Mouse (Mus musculus) limb, embryonic 13.5 days (tissue): ENCODE measurements around the gene Ublcp1. TPM values are rescaled to one million over a fixed set of nuclear protein-coding genes. Genes with fewer than 3 reads are reported as not detected.

Experiments
- ATAC-seq: fragments of 200-750 bp; cut with Nextera tagmentation; 2 replicates; pipeline ENCODE4 v1.8.0; 2017; ENCODE audit warnings: low read depth, moderate number of reproducible peaks, moderate TSS enrichment; ENCODE audit not compliant: low FRiP score
- H3K27ac ChIP-seq: fragments of 300-500 bp; sonication (generic); 2 replicates; pipeline ENCODE4 v1.5.1; 2015; ENCODE audit warnings: inconsistent platforms, mild to moderate bottlenecking, moderate library complexity
- H3K27me3 ChIP-seq: fragments of 300-500 bp; sonication (generic); 2 replicates; pipeline ENCODE4 v1.6.1; 2015; ENCODE audit warnings: mild to moderate bottlenecking, inconsistent platforms
- H3K36me3 ChIP-seq: fragments of 300-500 bp; sonication (generic); 2 replicates; pipeline ENCODE4 v1.6.1; 2015; ENCODE audit warnings: inconsistent platforms, mild to moderate bottlenecking, moderate library complexity
- H3K4me1 ChIP-seq: fragments of 300-500 bp; sonication (generic); 2 replicates; pipeline ENCODE4 v1.6.1; 2015; ENCODE audit warnings: inconsistent platforms
- H3K4me2 ChIP-seq: fragments of 300-500 bp; sonication (generic); replicated peaks from 2 replicates; pipeline ENCODE4 v1.6.1; 2015; ENCODE audit warnings: inconsistent platforms, mild to moderate bottlenecking, moderate library complexity
- H3K4me3 ChIP-seq: fragments of 300-500 bp; sonication (generic); 2 replicates; pipeline ENCODE4 v1.5.1; 2015; ENCODE audit warnings: moderate library complexity, mild to moderate bottlenecking, inconsistent platforms
- H3K9ac ChIP-seq: fragments of 300-500 bp; sonication (generic); 2 replicates; pipeline ENCODE4 v1.6.1; 2015; ENCODE audit warnings: mild to moderate bottlenecking, inconsistent platforms
- H3K9me3 ChIP-seq: fragments of 300-500 bp; sonication (generic); 2 replicates; pipeline ENCODE4 v1.6.1; 2016; ENCODE audit warnings: inconsistent platforms
- WGBS: fragments of 180-500 bp; shearing (Covaris S2); methylation state at CpG from one replicate; pipeline ENCODE4 v1.1.7; 2015; 5-methylcytosine and 5-hydroxymethylcytosine counted together
- polyA plus RNA-seq: library from polyadenylated mRNA; unstranded; fragments of >200 nt; fragmentation: Nextera tagmentation; extraction: Ambion mirVana; gene quantifications from 2 replicates; pipeline ENCODE4 v1.2.1, GENCODE M21; 2015

The Ublcp1 gene
- polyA plus RNA-seq, 1 experiment from 2014 or later = 65.2 TPM

DNA sequence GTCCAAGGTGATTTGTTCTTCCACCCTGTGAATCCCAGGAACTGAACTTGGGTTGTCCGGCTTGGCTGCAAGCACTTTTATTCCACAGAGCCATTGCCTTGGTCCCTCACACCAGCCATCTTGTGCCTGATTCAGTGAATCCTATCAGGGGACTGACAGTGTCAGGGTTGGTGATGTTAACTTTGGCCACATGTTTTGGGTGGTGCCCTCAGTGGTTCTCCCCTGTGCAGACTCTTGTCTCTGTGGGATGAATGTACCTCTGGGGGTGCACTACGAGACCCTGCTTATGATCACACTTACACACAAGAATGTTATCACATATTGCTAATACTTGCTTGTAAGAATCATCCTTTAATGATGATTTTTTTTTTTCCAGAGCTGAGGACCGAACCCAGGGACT, 40.3 kb downstream of the Ublcp1 start:
- no peaks in the 10 kb centered on the region for H3K36me3 ChIP-seq
- 0 out of 2 replicates have a peak, but pooled peaks cover under 1% of the 10 kb centered on the region for H3K4me1 ChIP-seq
- H3K9ac ChIP-seq = no peak overlapping the region
- no peak overlapping the region for H3K4me2 ChIP-seq
- H3K27me3 ChIP-seq = no peaks in the 10 kb centered on the region
- WGBS = 90% methylated on average over 3 of the region's 3 CpGs
- H3K9me3 ChIP-seq = no peaks in the 10 kb centered on the region
- H3K27ac ChIP-seq = no peak overlapping the region
- no peak for ATAC-seq
- H3K4me3 ChIP-seq = no peak overlapping the region

DNA sequence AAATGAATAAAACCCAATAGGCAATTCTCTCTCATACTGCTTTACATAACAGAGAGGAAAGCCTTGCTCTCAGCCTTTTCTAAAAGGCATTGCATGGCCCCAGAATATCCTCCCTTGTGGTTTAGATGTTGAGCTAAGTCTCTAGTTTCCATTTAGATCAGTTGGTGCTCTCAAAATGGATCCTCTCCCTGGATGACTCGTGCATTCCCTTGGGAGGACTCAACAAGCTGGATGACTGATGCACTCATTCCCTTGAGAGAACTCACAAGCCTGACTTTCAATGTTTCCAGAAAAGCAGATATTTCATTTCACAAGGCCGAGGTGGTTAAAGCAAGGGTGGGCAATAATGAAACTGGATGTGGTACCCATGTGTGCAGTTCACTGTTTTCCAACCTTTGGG, 42.3 kb downstream of the Ublcp1 start:
- Histone ChIP-seq H3K36me3 (no peaks in the 10 kb centered on the region), H3K9ac (no peak overlapping the region), H3K9me3 (no peaks in the 10 kb centered on the region), H3K4me1 (peaks cover 16% of the 10 kb centered on the region), H3K4me2 (no peak overlapping the region), H3K27me3 (no peaks in the 10 kb centered on the region), H3K4me3 (no peak overlapping the region), H3K27ac (no peak overlapping the region)
- WGBS = 84% methylated on average over 2 of the region's 2 CpGs
- no peak for ATAC-seq

DNA sequence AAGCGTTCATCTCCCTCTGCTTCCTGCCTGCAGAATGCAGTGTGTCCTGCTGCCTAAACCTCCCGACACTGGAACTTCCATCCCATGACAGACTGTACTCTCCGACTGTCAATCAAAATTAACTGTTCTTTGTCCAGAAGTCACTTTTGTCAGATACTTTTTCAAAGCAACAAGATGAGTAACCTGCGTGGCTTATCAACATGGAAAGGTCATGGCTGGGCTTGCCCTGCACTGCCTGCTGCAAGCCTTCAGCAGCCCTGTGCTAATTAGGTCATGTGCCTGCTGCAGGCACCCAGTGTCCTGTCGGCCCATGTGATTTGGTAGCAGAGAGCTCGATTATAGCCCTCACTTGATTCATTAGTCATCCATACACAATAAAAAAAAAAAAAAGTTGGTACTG, 44.7 kb downstream of the Ublcp1 start:
- H3K27ac ChIP-seq = no peak overlapping the region
- H3K4me3 ChIP-seq = no peak overlapping the region
- H3K27me3 ChIP-seq = no peaks in the 10 kb centered on the region
- no peak overlapping the region for H3K9ac ChIP-seq
- H3K9me3 ChIP-seq = no peaks in the 10 kb centered on the region
- no peak overlapping the region for H3K4me2 ChIP-seq
- WGBS = 69% methylated on average over 6 of the region's 6 CpGs
- H3K36me3 ChIP-seq = no peaks in the 10 kb centered on the region
- H3K4me1 ChIP-seq = peaks cover 16% of the 10 kb centered on the region
- no peak for ATAC-seq

DNA sequence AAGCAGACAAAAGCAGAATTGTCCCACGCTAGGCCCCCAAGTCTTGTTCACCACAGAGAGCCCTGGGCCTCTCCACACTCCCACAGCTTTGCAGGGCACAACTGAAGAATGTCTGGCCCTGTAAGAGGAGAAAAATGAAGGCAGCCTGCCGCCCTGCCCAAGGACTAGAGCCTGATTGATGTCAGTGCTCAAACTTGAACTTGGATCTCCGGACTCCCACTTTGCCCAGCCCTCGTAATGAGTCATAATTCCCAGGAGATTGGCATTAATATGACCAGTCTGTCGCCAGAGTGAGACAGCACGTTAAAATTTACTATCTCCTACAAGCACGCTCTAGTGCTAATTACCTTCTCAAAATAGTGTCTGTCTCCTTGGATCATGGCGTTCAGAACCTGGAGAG, 45.3 kb downstream of the Ublcp1 start:
- no peaks in the 10 kb centered on the region for H3K9me3 ChIP-seq
- peaks cover 16% of the 10 kb centered on the region for H3K4me1 ChIP-seq
- H3K4me3 ChIP-seq = no peak overlapping the region
- no peaks in the 10 kb centered on the region for H3K27me3 ChIP-seq
- H3K4me2 ChIP-seq = no peak overlapping the region
- ATAC-seq = no peak
- WGBS = 48% methylated on average over 8 of the region's 8 CpGs
- H3K36me3 ChIP-seq = no peaks in the 10 kb centered on the region
- no peak overlapping the region for H3K9ac ChIP-seq
- H3K27ac ChIP-seq = no peak overlapping the region

DNA sequence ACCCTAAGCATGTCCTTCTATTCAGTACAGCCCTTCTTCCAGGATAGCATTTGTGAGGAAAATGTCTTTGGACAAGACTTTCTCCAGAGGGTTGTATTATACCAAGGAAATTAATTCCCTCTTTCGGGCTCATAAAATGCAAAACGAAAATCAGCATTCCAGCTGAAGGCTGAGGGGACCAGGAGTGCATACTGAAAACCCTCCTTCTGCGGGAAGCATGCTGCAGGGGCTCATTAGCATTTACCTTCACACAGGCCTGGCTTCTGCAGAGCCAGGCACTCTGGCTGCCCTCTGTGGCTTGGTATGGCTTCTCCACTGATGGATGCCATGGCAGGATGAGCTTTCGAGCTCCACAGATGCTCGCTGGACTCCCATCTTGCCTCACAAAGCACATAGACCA, 46.3 kb downstream of the Ublcp1 start:
- H3K4me2 ChIP-seq = no peak overlapping the region
- no peaks in the 10 kb centered on the region for H3K36me3 ChIP-seq
- H3K4me3 ChIP-seq = no peak overlapping the region
- no peaks in the 10 kb centered on the region for H3K27me3 ChIP-seq
- ATAC-seq = no peak
- no peak overlapping the region; the same call in 1 of the 2 replicates for H3K27ac ChIP-seq
- no peaks in the 10 kb centered on the region for H3K9me3 ChIP-seq
- WGBS = 45% methylated on average over 5 of the region's 5 CpGs
- H3K4me1 ChIP-seq = peaks cover 16% of the 10 kb centered on the region
- no peak overlapping the region for H3K9ac ChIP-seq

DNA sequence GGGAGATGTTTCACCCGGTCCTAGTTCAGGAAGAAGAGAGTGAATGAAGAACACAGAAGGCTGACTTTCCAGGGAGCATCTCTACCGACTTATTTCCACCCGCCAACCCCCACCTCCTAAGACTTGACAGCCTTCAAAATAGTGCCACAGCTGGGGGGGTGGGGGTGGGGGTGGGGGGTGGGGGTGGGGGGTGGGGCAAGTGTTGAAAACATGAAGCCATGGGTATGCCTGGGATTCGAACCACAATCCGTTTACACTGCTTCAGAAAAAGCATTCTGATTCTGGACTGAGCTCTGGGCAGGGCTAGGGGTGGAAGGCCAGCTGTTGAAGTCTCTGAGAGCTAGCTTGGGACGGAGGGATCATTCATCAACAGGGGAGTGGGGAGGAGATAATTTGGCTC, 47.0 kb downstream of the Ublcp1 start:
- Histone ChIP-seq H3K9ac (no peak overlapping the region), H3K27ac (no peak overlapping the region), H3K4me3 (no peak overlapping the region), H3K27me3 (no peaks in the 10 kb centered on the region), H3K4me2 (no peak overlapping the region), H3K4me1 (peaks cover 16% of the 10 kb centered on the region), H3K36me3 (no peaks in the 10 kb centered on the region), H3K9me3 (no peaks in the 10 kb centered on the region)
- 52% methylated on average over 6 of the region's 6 CpGs for WGBS
- ATAC-seq = no peak

DNA sequence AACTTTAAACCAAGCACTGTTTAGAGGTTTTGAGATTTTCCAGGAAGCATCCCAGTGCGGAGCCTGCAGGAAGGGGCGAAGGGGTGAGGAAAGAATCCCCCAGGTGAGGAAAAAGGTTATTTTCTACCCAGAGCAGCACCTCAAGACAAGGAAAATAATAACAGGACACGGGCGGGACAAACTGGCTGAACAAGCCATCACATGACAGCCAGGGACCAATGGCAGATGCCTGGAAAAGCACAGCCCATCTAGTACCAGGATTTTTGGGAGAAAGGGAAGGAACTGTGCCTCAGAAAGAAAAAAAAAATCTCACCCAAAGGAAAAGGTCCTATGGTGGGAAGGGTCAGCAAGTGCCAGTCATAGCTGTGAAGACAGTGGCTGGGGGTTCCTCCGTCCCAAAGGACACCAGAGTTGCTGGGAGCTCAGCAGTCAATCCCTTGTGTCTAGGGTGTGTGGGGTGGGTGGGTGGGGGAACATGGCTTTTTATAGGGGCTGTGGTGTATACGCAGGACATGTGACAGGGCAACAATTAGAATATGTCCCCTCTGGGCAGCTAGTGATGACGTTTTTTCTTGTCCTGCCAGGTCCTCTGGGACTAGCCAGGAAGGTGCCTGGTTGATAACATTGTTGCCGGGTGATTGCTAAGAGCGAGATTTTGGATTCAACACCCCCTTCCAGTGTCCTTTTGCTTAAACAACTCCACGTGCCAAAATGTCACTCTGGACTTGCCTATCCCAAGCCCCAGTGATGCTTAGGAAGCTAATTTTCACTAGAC, 47.8 kb downstream of the Ublcp1 start:
- H3K4me2 ChIP-seq = no peak overlapping the region
- H3K4me3 ChIP-seq = no peak overlapping the region
- no peaks in the 10 kb centered on the region for H3K36me3 ChIP-seq
- no peaks in the 10 kb centered on the region for H3K9me3 ChIP-seq
- WGBS = 70% methylated on average over 10 of the region's 10 CpGs
- H3K9ac ChIP-seq = no peak overlapping the region
- H3K27ac ChIP-seq = no peak overlapping the region
- H3K4me1 ChIP-seq = peaks cover 16% of the 10 kb centered on the region
- peaks cover under 1% of the 10 kb centered on the region; the same call in 1 of the 2 replicates for H3K27me3 ChIP-seq
- ATAC-seq = no peak

DNA sequence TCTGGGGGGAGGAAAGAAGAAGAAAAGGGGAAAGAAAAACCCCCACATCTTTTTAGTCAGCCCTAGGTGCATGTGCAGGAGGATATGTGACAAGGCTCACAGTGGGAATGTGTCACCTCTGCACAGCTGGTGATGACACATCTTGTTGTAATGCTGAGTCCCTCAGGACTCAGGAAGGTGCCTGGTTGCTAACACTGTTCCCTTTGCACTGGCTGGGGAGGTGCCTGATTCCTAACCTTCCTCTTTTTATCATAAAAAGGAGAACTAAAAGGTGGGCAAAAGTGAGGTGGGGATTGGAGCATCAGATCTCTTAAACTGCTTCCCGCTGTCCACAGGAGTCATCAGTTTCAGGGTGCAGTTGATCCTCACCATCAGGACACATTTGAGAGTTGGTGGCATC, 52.9 kb downstream of the Ublcp1 start:
- no peak for ATAC-seq
- H3K36me3 ChIP-seq = no peaks in the 10 kb centered on the region
- no peak overlapping the region for H3K27ac ChIP-seq
- no peaks in the 10 kb centered on the region for H3K4me1 ChIP-seq
- H3K4me2 ChIP-seq = no peak overlapping the region
- WGBS = 68% methylated on average over 1 of the region's 1 CpGs
- no peak overlapping the region for H3K9ac ChIP-seq
- peaks cover 7% of the 10 kb centered on the region; the same call in 1 of the 2 replicates for H3K27me3 ChIP-seq
- H3K4me3 ChIP-seq = no peak overlapping the region
- no peaks in the 10 kb centered on the region for H3K9me3 ChIP-seq

DNA sequence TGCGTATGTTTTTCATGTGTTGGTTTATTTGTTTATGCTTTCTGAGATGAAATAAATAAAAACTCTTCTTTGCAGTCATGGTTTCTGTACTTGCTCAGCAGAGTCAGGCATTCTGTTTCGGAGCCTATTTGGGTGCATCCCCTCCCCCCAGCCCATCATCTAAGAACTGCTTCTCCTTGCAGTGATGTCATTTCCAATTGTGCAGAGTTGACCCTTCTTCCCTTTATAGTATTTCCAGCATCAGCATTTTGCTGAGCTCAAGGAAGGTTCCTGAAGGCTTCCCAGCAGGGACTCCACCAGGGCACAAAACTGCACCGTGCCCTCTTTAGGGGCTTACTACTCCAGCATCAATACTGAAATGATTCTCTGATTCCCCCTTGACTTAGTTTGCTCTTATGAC, 55.7 kb downstream of the Ublcp1 start:
- Histone ChIP-seq H3K27ac (no peak overlapping the region), H3K9ac (no peak overlapping the region), H3K4me3 (no peak overlapping the region), H3K9me3 (no peaks in the 10 kb centered on the region), H3K36me3 (no peaks in the 10 kb centered on the region), H3K4me2 (no peak overlapping the region), H3K4me1 (no peaks in the 10 kb centered on the region), H3K27me3 (peaks cover 12% of the 10 kb centered on the region; the same call in 1 of the 2 replicates)
- 92% methylated on average over 3 of the region's 3 CpGs for WGBS
- ATAC-seq = no peak

DNA sequence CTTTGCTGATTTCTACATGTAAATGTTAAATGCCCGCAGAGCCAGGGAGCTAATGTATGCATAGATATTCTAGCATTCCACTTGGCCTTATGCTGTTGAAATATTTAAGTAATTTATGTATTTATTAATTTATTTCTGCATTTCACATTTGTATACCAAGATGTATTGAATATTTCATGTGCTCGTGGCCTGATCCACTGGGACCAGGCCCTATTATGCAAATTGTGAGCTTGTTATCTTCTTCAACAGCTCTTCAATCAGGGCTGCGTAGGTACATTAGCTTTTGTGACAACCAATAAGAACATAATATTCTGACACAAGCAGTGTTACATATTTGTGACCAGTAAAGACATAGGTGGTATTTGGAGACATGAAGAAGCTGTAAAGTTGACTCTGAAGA, 56.9 kb downstream of the Ublcp1 start:
- Histone ChIP-seq H3K4me3 (no peak overlapping the region), H3K27me3 (peaks cover 12% of the 10 kb centered on the region; the same call in 1 of the 2 replicates), H3K9me3 (no peaks in the 10 kb centered on the region), H3K36me3 (no peaks in the 10 kb centered on the region), H3K9ac (no peak overlapping the region), H3K4me1 (peaks cover 8% of the 10 kb centered on the region; the same call in 1 of the 2 replicates), H3K4me2 (no peak overlapping the region), H3K27ac (no peak overlapping the region)
- 87% methylated on average over 3 of the region's 3 CpGs for WGBS
- no peak for ATAC-seq

DNA sequence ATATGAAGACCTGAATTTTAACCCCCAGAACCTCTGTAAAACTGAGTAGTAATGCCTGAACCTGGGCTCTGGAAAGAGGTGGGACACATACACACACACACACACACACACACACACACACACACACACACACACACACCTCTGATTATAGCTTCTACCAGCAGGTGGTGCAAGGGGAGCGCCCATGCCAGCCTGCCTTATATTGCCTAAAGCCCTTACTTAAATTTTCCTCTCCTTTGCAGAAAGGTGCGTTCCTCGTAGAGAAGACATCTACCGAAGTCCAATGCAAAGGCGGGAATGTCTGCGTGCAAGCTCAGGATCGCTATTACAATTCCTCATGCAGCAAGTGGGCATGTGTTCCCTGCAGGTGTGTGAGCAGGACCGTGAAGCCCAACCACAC, 58.0 kb downstream of the Ublcp1 start:
- Histone ChIP-seq H3K4me2 (no peak overlapping the region), H3K9ac (no peak overlapping the region), H3K4me1 (peaks cover 8% of the 10 kb centered on the region; the same call in 1 of the 2 replicates), H3K36me3 (no peaks in the 10 kb centered on the region), H3K4me3 (no peak overlapping the region), H3K9me3 (no peaks in the 10 kb centered on the region), H3K27ac (no peak overlapping the region), H3K27me3 (peaks cover 8% of the 10 kb centered on the region; the same call in 1 of the 2 replicates)
- WGBS = 71% methylated on average over 8 of the region's 8 CpGs
- no peak for ATAC-seq

DNA sequence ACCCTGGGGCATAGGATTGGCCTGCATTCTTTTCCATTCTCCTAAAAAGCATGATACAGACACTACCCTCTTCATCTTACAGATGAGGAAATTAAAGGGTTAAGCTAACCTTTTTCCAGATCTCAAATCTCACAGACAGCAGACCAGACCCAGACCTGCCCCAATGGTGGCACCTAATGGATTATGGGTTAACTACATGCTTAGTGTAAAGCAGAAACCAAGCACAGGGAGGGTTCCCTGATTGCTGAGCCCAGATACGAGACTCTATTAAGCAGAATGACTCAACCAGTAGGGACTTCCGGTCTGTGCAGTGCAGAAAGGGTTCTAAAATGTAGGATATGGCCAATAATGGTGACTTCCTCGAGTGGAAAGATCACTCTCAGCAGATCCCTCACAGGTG, 59.9 kb downstream of the Ublcp1 start:
- no peak overlapping the region for H3K9ac ChIP-seq
- 45% methylated on average over 3 of the region's 3 CpGs for WGBS
- no peak overlapping the region for H3K27ac ChIP-seq
- ATAC-seq = no peak
- H3K4me2 ChIP-seq = no peak overlapping the region
- no peak overlapping the region for H3K4me3 ChIP-seq
- H3K27me3 ChIP-seq = 0 out of 2 replicates have a peak, but pooled peaks cover 5% of the 10 kb centered on the region
- no peaks in the 10 kb centered on the region for H3K9me3 ChIP-seq
- H3K36me3 ChIP-seq = no peaks in the 10 kb centered on the region
- H3K4me1 ChIP-seq = peaks cover 8% of the 10 kb centered on the region; the same call in 1 of the 2 replicates

DNA sequence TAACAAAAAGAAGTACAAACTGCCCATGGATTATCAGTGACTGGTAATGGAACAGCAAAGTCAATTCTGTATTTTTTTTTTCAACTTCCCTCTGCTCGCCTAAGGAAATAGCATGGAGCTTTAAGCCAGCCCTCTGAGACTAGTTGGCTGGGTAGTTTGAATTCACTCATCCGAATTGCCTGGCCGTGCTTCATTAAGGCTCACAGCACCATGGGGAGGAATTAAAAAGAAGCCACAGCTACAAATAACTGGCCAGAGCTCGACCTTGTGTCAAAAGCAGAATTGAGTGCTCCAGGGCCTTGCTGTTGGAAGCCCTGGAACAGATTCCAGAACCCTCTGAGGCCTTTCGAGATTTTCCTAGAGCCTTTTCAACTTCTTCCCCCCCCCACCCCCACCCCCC, 61.7 kb downstream of the Ublcp1 start:
- 26% methylated on average over 5 of the region's 5 CpGs for WGBS
- no peak overlapping the region for H3K27ac ChIP-seq
- no peaks in the 10 kb centered on the region for H3K9me3 ChIP-seq
- no peak overlapping the region for H3K4me2 ChIP-seq
- H3K9ac ChIP-seq = no peak overlapping the region
- H3K36me3 ChIP-seq = no peaks in the 10 kb centered on the region
- ATAC-seq = no peak
- no peak overlapping the region for H3K4me3 ChIP-seq
- H3K4me1 ChIP-seq = peaks cover 8% of the 10 kb centered on the region; the same call in 1 of the 2 replicates
- 0 out of 2 replicates have a peak, but pooled peaks cover 5% of the 10 kb centered on the region for H3K27me3 ChIP-seq
